Mouse (Mus musculus): ENCODE results near the gene Dnah10. TPM values are rescaled to one million over a fixed set of nuclear protein-coding genes. Genes with fewer than 3 reads are reported as not detected.

The Dnah10 gene
- polyA plus RNA-seq (2012; ENCODE audit: insufficient read depth, low replicate concordance): 0.09 and 0.93 TPM in 2 replicates

DNA sequence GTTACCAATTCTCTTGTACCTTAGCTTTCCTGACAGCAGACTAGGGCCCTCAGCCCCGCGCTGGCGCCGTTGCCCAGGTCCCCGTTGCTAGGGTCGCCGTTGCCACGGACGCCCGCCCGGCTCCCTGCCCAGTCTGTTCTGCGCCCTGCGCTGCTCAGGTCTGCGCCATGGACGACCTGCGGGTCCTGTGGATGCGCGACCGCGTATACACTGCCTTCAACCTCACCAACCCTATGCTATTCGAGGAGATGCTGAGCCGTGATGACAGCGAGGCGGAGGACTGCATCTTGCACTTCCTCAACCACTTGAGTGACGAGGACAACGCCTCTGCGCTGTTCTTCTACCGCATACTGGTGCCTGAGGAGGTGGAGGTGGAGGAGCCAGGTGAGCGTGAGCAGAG is at the start of gene Dnah10:
TSS of gene Dnah10 (plus strand) at position 89 of the 400 bp plus-strand sequence.
- H3K27me3 ChIP-seq (replicated peaks): peaks cover 9% of the 10 kb centered on the region
- peaks cover 58% of the 10 kb centered on the region for H3K36me3 ChIP-seq (replicated peaks; ENCODE audit: low read length)
- TF ChIP-seq GATA1 (IDR thresholded peaks at IDR 0.05; ENCODE audit: borderline replicate concordance, low read length) (no peak), FLI1 (IDR thresholded peaks at IDR 0.05; ENCODE audit: low read length) (no peak)
- peaks cover 24% of the 10 kb centered on the region for H3K4me1 ChIP-seq
- H3K4me3 ChIP-seq (replicated peaks): no peak within 1 kb of the TSS
- H3K9me3 ChIP-seq: no peaks in the 10 kb centered on the region

DNA sequence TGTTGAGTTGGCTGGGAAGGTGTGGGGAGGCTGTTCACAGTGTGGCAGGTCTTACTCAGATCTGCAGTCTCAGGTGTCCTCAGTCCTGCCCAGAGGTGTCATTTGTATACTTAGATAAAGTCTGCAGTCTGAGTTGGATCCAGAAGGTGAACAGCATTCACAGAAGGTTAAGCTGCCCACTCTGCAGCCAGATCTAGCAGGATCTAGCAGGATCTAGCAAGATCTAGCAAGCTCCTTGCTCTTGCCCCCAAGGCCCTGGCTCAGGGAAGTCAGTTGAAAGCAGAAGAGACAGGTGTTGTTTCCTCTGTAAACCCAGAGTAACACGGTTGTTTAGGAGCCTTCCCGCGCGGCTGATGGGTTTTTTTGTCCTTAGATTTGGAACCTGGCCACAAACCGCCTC is 11.1 kb upstream of the Dnah10 start:
- TF ChIP-seq GATA1 (IDR thresholded peaks at IDR 0.05; ENCODE audit: borderline replicate concordance, low read length) (no peak), FLI1 (IDR thresholded peaks at IDR 0.05; ENCODE audit: low read length) (no peak)
- Histone ChIP-seq H3K36me3 (replicated peaks; ENCODE audit: low read length) (peaks cover 81% of the 10 kb centered on the region), H3K27me3 (replicated peaks) (no peaks in the 10 kb centered on the region), H3K9me3 (no peaks in the 10 kb centered on the region), H3K4me1 (no peaks in the 10 kb centered on the region), H3K4me3 (replicated peaks) (no peak overlapping the region)

DNA sequence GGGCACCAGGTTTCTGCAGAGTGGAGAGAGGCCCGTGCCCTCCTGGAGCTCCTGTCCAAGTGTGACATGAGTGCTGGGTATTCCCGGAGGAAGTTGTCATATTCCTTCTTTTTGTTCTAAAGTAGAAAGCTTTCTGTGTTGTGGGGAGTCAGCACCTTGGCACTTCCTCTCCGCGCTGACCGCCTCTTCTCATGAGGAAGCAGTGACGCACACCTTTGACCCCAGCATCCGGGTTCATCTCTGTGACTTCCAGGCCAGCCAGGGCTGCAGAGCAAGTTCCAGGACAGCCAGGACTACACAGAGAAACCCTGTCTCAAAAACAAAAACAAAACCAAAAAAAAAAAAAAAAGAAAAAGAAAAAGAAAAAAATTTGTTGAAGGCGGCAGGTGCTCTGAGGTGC is 9.8 kb upstream of the Dnah10 start:
- TF ChIP-seq GATA1 (IDR thresholded peaks at IDR 0.05; ENCODE audit: borderline replicate concordance, low read length) (no peak), FLI1 (IDR thresholded peaks at IDR 0.05; ENCODE audit: low read length) (no peak)
- no peaks in the 10 kb centered on the region for H3K4me1 ChIP-seq
- H3K9me3 ChIP-seq: no peaks in the 10 kb centered on the region
- H3K36me3 ChIP-seq (replicated peaks; ENCODE audit: low read length): peaks cover 95% of the 10 kb centered on the region
- H3K4me3 ChIP-seq (replicated peaks): no peak overlapping the region
- no peaks in the 10 kb centered on the region for H3K27me3 ChIP-seq (replicated peaks)

DNA sequence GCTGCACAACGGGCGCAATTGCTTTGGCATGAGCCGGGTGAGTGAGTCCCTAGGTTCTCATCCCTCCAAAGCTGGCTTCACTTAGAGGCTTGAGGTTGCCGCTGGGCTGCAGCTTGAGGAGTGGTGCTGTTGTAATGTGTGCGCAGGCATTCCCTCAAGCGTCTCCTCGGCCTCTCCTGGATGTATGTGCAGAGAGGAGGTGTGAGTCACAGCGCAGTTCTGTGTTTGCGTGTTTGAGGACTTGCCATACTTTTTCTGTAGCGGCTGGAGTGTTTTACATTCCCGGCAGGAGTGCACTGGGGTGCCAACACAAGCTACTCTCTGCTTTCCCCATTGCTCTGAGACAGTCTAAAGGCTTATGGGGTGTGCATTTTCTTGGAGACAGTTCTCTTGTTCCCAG is 6.9 kb upstream of the Dnah10 start:
- no peaks in the 10 kb centered on the region for H3K27me3 ChIP-seq (replicated peaks)
- no peaks in the 10 kb centered on the region for H3K4me1 ChIP-seq
- no peak overlapping the region for H3K4me3 ChIP-seq (replicated peaks)
- no peaks in the 10 kb centered on the region for H3K9me3 ChIP-seq
- peaks cover 96% of the 10 kb centered on the region for H3K36me3 ChIP-seq (replicated peaks; ENCODE audit: low read length)
- no peak for TF ChIP-seq FLI1 (IDR thresholded peaks at IDR 0.05; ENCODE audit: low read length)
- no peak for TF ChIP-seq GATA1 (IDR thresholded peaks at IDR 0.05; ENCODE audit: borderline replicate concordance, low read length)

DNA sequence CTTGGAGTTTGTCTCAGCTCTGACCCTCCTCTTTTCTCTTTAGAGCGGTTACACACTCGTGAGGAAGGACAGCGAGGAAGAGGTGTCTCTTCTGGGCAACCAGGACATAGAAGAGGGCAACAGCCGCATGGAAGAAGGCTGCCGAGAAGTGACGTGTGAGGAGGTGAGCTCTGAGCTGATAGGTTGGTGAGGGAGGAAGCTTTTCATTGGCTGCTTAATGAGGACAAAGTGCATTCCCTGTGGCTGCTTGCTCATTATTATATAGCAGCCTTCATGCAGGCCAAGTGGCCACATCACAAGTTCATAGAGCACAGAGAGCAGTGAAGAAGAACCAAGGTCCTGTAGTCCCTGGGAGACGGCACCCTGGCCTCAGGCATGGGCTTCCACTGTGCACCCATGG is 6.5 kb upstream of the Dnah10 start:
- Histone ChIP-seq H3K4me3 (replicated peaks) (no peak overlapping the region), H3K27me3 (replicated peaks) (no peaks in the 10 kb centered on the region), H3K9me3 (no peaks in the 10 kb centered on the region), H3K36me3 (replicated peaks; ENCODE audit: low read length) (peaks cover 96% of the 10 kb centered on the region), H3K4me1 (no peaks in the 10 kb centered on the region)
- no peak for TF ChIP-seq GATA1 (IDR thresholded peaks at IDR 0.05; ENCODE audit: borderline replicate concordance, low read length)
- no peak for TF ChIP-seq FLI1 (IDR thresholded peaks at IDR 0.05; ENCODE audit: low read length)

- H3K4me3 ChIP-seq (replicated peaks): no peak overlapping the region
- peaks cover 77% of the 10 kb centered on the region for H3K36me3 ChIP-seq (replicated peaks; ENCODE audit: low read length)
- no peaks in the 10 kb centered on the region for H3K9me3 ChIP-seq
- peaks cover 5% of the 10 kb centered on the region for H3K27me3 ChIP-seq (replicated peaks)
- peaks cover 11% of the 10 kb centered on the region; the same call in 1 of the 2 replicates for H3K4me1 ChIP-seq
- TF ChIP-seq GATA1 (IDR thresholded peaks at IDR 0.05; ENCODE audit: borderline replicate concordance, low read length): no peak
- TF ChIP-seq FLI1 (IDR thresholded peaks at IDR 0.05; ENCODE audit: low read length): no peak
These were observed 1.8 kb upstream of the Dnah10 start for GRCm38 (mm10) chr5:124723125-124723524.

DNA sequence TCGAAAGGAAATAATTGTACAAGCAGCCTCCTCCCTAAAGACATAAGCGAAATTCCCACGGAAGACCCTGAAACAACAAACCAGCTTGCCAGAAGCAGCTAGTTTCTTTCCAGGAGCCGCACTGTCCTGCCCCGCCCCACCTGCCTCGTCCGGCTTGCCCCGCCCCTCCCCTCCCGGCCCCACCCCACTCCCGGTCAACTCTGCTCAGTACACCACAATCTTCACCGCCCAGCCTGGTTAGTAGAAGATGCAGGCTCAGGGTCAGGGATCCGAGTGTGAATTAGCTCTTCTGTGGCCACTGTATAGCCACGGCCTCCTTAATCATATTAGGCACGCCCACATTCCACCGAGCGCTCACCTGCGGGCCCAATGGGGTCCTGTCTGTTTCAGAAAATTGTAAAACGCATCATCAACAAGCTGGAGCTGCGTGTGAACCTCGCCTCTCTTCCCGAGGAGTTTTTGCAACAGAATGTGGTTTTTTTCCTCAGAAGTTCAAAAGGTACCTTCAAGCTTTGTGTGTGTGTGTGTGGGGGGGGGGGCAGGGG is 4.8 kb downstream of the Dnah10 start:
- Histone ChIP-seq H3K4me1 (peaks cover 28% of the 10 kb centered on the region), H3K9me3 (no peaks in the 10 kb centered on the region), H3K36me3 (replicated peaks; ENCODE audit: low read length) (peaks cover 13% of the 10 kb centered on the region), H3K27me3 (replicated peaks) (peaks cover 16% of the 10 kb centered on the region), H3K4me3 (replicated peaks) (peak overlapping the region; percentile 88)
- no peak for TF ChIP-seq FLI1 (IDR thresholded peaks at IDR 0.05; ENCODE audit: low read length)
- TF ChIP-seq GATA1 (IDR thresholded peaks at IDR 0.05; ENCODE audit: borderline replicate concordance, low read length): no peak

GRCm38 (mm10) chr5:124733961-124734360 is 9.1 kb downstream of the Dnah10 start:
- H3K27me3 ChIP-seq (replicated peaks): peaks cover 12% of the 10 kb centered on the region
- H3K9me3 ChIP-seq: peaks cover 13% of the 10 kb centered on the region
- no peaks in the 10 kb centered on the region for H3K36me3 ChIP-seq (replicated peaks; ENCODE audit: low read length)
- peaks cover 14% of the 10 kb centered on the region for H3K4me1 ChIP-seq
- TF ChIP-seq FLI1 (IDR thresholded peaks at IDR 0.05; ENCODE audit: low read length) (no peak), GATA1 (IDR thresholded peaks at IDR 0.05; ENCODE audit: borderline replicate concordance, low read length) (no peak)
- no peak overlapping the region for H3K4me3 ChIP-seq (replicated peaks)

DNA sequence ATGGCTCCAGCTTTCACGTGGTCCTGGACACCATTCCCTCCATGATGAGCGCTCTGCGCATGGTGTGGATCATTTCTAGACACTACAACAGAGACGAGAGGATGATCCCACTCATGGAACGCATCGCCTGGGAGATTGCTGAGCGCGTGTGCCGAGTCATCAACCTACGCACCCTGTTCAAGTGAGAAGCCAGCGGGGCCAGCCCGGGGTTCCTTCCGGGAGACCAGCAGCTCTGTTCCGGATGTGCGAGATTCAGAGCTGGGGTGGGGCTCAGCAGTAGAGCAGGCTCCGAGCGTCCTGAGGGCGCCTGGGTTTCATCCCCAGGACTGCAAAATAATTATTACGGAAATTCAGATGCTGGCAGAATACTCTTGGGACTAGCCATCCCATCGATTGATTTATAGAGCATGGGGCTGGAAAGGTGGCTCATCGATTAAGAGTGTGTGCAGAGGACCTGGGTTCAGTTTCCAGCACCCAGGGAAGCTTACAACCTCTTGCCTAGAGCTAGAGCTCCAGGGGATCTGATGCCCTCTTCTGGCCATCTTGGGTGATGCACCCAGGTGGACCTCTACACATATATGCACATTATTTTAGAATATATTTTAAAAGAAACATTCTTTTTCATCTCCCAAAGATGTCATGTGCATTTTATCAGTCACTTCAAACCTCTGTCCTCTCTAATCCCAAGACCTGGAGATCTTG is 17.2 kb downstream of the Dnah10 start:
- no peaks in the 10 kb centered on the region for H3K36me3 ChIP-seq (replicated peaks; ENCODE audit: low read length)
- H3K4me3 ChIP-seq (replicated peaks): no peak overlapping the region
- TF ChIP-seq GATA1 (IDR thresholded peaks at IDR 0.05; ENCODE audit: borderline replicate concordance, low read length) (no peak), FLI1 (IDR thresholded peaks at IDR 0.05; ENCODE audit: low read length) (no peak)
- H3K4me1 ChIP-seq: no peaks in the 10 kb centered on the region
- H3K9me3 ChIP-seq: peaks cover 27% of the 10 kb centered on the region
- peaks cover 6% of the 10 kb centered on the region for H3K27me3 ChIP-seq (replicated peaks)

DNA sequence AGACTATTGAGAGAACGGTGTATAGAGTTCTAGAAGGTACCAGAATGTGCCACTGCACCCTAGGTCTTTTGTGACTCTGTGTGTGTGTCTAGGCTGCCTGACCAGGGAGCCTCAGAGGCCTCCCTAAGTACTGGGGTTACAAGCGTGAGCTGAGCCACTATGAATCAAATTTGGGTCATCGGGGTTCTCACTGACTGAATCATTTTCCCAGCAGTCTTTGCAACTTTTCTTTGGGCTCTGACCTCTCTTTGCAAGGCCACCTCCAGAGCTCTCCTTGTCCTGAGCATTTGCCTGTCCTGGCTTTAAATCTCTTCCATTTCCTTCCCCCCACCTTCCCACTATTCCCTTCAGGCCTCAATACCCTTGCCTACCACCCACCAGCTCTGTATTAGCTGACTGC is 19.0 kb downstream of the Dnah10 start:
- no peak overlapping the region for H3K4me3 ChIP-seq (replicated peaks)
- TF ChIP-seq FLI1 (IDR thresholded peaks at IDR 0.05; ENCODE audit: low read length) (no peak), GATA1 (IDR thresholded peaks at IDR 0.05; ENCODE audit: borderline replicate concordance, low read length) (no peak)
- H3K27me3 ChIP-seq (replicated peaks): peaks cover 12% of the 10 kb centered on the region
- H3K4me1 ChIP-seq: no peaks in the 10 kb centered on the region
- no peaks in the 10 kb centered on the region for H3K36me3 ChIP-seq (replicated peaks; ENCODE audit: low read length)
- peaks cover 32% of the 10 kb centered on the region for H3K9me3 ChIP-seq
